Mouse (Mus musculus): ENCODE data around the gene Trip4. TPM values are rescaled to one million over a fixed set of nuclear protein-coding genes. Genes with fewer than 3 reads are reported as not detected.

Gene Trip4
- polyA plus RNA-seq, 1 experiment from 2014 or later = 39.0 TPM

GRCm38 (mm10) chr9:65833230-65833629 is 75.4 kb downstream of the Trip4 start:
- ATAC-seq (ENCODE audit: low FRiP score, low read depth) = 0 out of 2 replicates have a peak, but pooled peaks have one; percentile 56
- H3K36me3 ChIP-seq = peaks cover 4% of the 10 kb centered on the region; the same call in 1 of the 2 replicates
- no peak overlapping the region for H3K27ac ChIP-seq
- peaks cover 19% of the 10 kb centered on the region for H3K4me1 ChIP-seq
- H3K9me3 ChIP-seq = no peaks in the 10 kb centered on the region
- 12% methylated on average over 2 of the region's 2 CpGs for WGBS
- H3K9ac ChIP-seq = no peak overlapping the region
- H3K4me3 ChIP-seq = no peak overlapping the region
- no peaks in the 10 kb centered on the region; the same call in 1 of the 2 replicates for H3K27me3 ChIP-seq (replicated peaks)
- H3K4me2 ChIP-seq (replicated peaks) = no peak overlapping the region

- no peaks in the 10 kb centered on the region for H3K9me3 ChIP-seq
- no peak overlapping the region for H3K9ac ChIP-seq
- H3K4me1 ChIP-seq = peaks cover 22% of the 10 kb centered on the region
These were observed 76.6 kb downstream of the Trip4 start for GRCm38 (mm10) chr9:65832041-65832440.

GRCm38 (mm10) chr9:65831164-65831563 is 77.4 kb downstream of the Trip4 start:
- no peak overlapping the region for H3K9ac ChIP-seq
- H3K9me3 ChIP-seq = no peaks in the 10 kb centered on the region
- peaks cover 24% of the 10 kb centered on the region for H3K4me1 ChIP-seq
- no peaks in the 10 kb centered on the region; the same call in 1 of the 2 replicates for H3K27me3 ChIP-seq (replicated peaks)
- H3K27ac ChIP-seq = no peak overlapping the region
- H3K4me2 ChIP-seq (replicated peaks) = no peak overlapping the region
- ATAC-seq (ENCODE audit: low FRiP score, low read depth) = no peak
- H3K36me3 ChIP-seq = no peaks in the 10 kb centered on the region
- 41% methylated on average over 4 of the region's 4 CpGs for WGBS
- H3K4me3 ChIP-seq = no peak overlapping the region

More at GRCm38 (mm10) chr9:65832041-65832440, 76.6 kb downstream of the Trip4 start:
- Histone ChIP-seq H3K36me3 (no peaks in the 10 kb centered on the region), H3K4me3 (no peak overlapping the region), H3K27ac (no peak overlapping the region), H3K27me3 (replicated peaks) (no peaks in the 10 kb centered on the region; the same call in 1 of the 2 replicates), H3K4me2 (replicated peaks) (no peak overlapping the region)
- 24% methylated on average over 2 of the region's 2 CpGs for WGBS
- ATAC-seq (ENCODE audit: low FRiP score, low read depth) = no peak

- no peaks in the 10 kb centered on the region for H3K9me3 ChIP-seq
- H3K4me1 ChIP-seq = peaks cover 32% of the 10 kb centered on the region
- no peak for ATAC-seq (ENCODE audit: low FRiP score, low read depth)
- no peak overlapping the region for H3K9ac ChIP-seq
- WGBS = 62% methylated on average over 4 of the region's 4 CpGs
- H3K27ac ChIP-seq = no peak overlapping the region
- H3K4me2 ChIP-seq (replicated peaks) = no peak overlapping the region
- no peak overlapping the region for H3K4me3 ChIP-seq
- H3K36me3 ChIP-seq = no peaks in the 10 kb centered on the region
- H3K27me3 ChIP-seq (replicated peaks) = no peaks in the 10 kb centered on the region; the same call in 1 of the 2 replicates
These were observed 78.3 kb downstream of the Trip4 start for GRCm38 (mm10) chr9:65830255-65830654.

- H3K27me3 ChIP-seq (replicated peaks) = no peaks in the 10 kb centered on the region; the same call in 1 of the 2 replicates
- H3K9me3 ChIP-seq = no peaks in the 10 kb centered on the region
- H3K4me1 ChIP-seq = peaks cover 35% of the 10 kb centered on the region
- H3K36me3 ChIP-seq = no peaks in the 10 kb centered on the region
- no peak overlapping the region for H3K9ac ChIP-seq
- WGBS = 89% methylated on average over 1 of the region's 2 CpGs
- H3K27ac ChIP-seq = no peak overlapping the region
- H3K4me3 ChIP-seq = no peak overlapping the region
- no peak overlapping the region for H3K4me2 ChIP-seq (replicated peaks)
- no peak for ATAC-seq (ENCODE audit: low FRiP score, low read depth)
These were observed 79.2 kb downstream of the Trip4 start for GRCm38 (mm10) chr9:65829410-65829809.

- Histone ChIP-seq H3K27me3 (replicated peaks) (no peaks in the 10 kb centered on the region; the same call in 1 of the 2 replicates), H3K9me3 (no peaks in the 10 kb centered on the region), H3K36me3 (no peaks in the 10 kb centered on the region), H3K4me3 (no peak overlapping the region; the same call in 1 of the 2 replicates), H3K4me1 (peaks cover 44% of the 10 kb centered on the region), H3K4me2 (replicated peaks) (peak overlapping the region; percentile 69), H3K27ac (no peak overlapping the region), H3K9ac (no peak overlapping the region; the same call in 1 of the 2 replicates)
- no peak for ATAC-seq (ENCODE audit: low FRiP score, low read depth)
- WGBS = 39% methylated on average over 3 of the region's 3 CpGs
These were observed 80.1 kb downstream of the Trip4 start for GRCm38 (mm10) chr9:65828511-65828910.

- no peaks in the 10 kb centered on the region for H3K9me3 ChIP-seq
- no peak overlapping the region for H3K27ac ChIP-seq
- no peaks in the 10 kb centered on the region; the same call in 1 of the 2 replicates for H3K27me3 ChIP-seq (replicated peaks)
- no peaks in the 10 kb centered on the region for H3K36me3 ChIP-seq
- H3K4me2 ChIP-seq (replicated peaks) = peak overlapping the region; percentile 69
- ATAC-seq (ENCODE audit: low FRiP score, low read depth) = no peak
- H3K9ac ChIP-seq = peak overlapping the region; percentile 97
- peak overlapping the region; percentile 95 for H3K4me3 ChIP-seq
- H3K4me1 ChIP-seq = peaks cover 47% of the 10 kb centered on the region
- 1% methylated on average over 13 of the region's 13 CpGs for WGBS
These were observed 80.6 kb downstream of the Trip4 start for GRCm38 (mm10) chr9:65828016-65828403.

GRCm38 (mm10) chr9:65827344-65828015 is 81.1 kb downstream of the Trip4 start, which contains the start of gene Zfp609:
Gene Zfp609, minus strand, starts transcription at chr9:65827564.
- Histone ChIP-seq H3K4me1 (peaks cover 47% of the 10 kb centered on the region), H3K9me3 (no peaks in the 10 kb centered on the region), H3K4me3 (peak within 1 kb of the TSS; percentile 95), H3K36me3 (no peaks in the 10 kb centered on the region), H3K9ac (peak within 1 kb of the TSS; percentile 97), H3K27ac (peak within 1 kb of the TSS; percentile 96), H3K27me3 (replicated peaks) (no peaks in the 10 kb centered on the region; the same call in 1 of the 2 replicates), H3K4me2 (replicated peaks) (peak within 1 kb of the TSS; percentile 69)
- peak; percentile 82 for ATAC-seq (ENCODE audit: low FRiP score, low read depth)
- WGBS = under 1% methylated on average over 68 of the region's 76 CpGs

GRCm38 (mm10) chr9:65826588-65827343 is 81.8 kb downstream of the Trip4 start:
- WGBS = 0% methylated on average over 26 of the region's 31 CpGs
- H3K9me3 ChIP-seq = no peaks in the 10 kb centered on the region
- no peaks in the 10 kb centered on the region; the same call in 1 of the 2 replicates for H3K27me3 ChIP-seq (replicated peaks)
- no peaks in the 10 kb centered on the region for H3K36me3 ChIP-seq
- H3K27ac ChIP-seq = peak overlapping the region; percentile 96
- H3K4me3 ChIP-seq = peak overlapping the region; percentile 95
- peak overlapping the region; percentile 69 for H3K4me2 ChIP-seq (replicated peaks)
- ATAC-seq (ENCODE audit: low FRiP score, low read depth) = peak; percentile 62
- H3K4me1 ChIP-seq = peaks cover 45% of the 10 kb centered on the region
- H3K9ac ChIP-seq = peak overlapping the region; percentile 97

GRCm38 (mm10) chr9:65826226-65826587 is 82.4 kb downstream of the Trip4 start:
- 0% methylated on average over 4 of the region's 4 CpGs for WGBS
- peak; percentile 51 for ATAC-seq (ENCODE audit: low FRiP score, low read depth)
- Histone ChIP-seq H3K36me3 (no peaks in the 10 kb centered on the region), H3K27me3 (replicated peaks) (no peaks in the 10 kb centered on the region; the same call in 1 of the 2 replicates), H3K9ac (peak overlapping the region; percentile 97), H3K9me3 (no peaks in the 10 kb centered on the region), H3K4me3 (peak overlapping the region; percentile 95), H3K27ac (peak overlapping the region; percentile 96), H3K4me2 (replicated peaks) (peak overlapping the region; percentile 69), H3K4me1 (peaks cover 42% of the 10 kb centered on the region)

GRCm38 (mm10) chr9:65823716-65824462 is 84.7 kb downstream of the Trip4 start:
- peaks cover 43% of the 10 kb centered on the region for H3K4me1 ChIP-seq
- no peak overlapping the region for H3K27ac ChIP-seq
- 68% methylated on average over 10 of the region's 10 CpGs for WGBS
- H3K4me2 ChIP-seq (replicated peaks) = peak overlapping the region; percentile 36
- H3K27me3 ChIP-seq (replicated peaks) = no peaks in the 10 kb centered on the region; the same call in 1 of the 2 replicates
- no peak overlapping the region for H3K9ac ChIP-seq
- H3K9me3 ChIP-seq = no peaks in the 10 kb centered on the region
- no peak for ATAC-seq (ENCODE audit: low FRiP score, low read depth)
- H3K36me3 ChIP-seq = no peaks in the 10 kb centered on the region
- no peak overlapping the region for H3K4me3 ChIP-seq

Data from neural tube, embryonic 12.5 days (tissue).